Mouse (Mus musculus): ENCODE measurements around the gene Rplp1.

GRCm38 (mm10) chr9:61914203-61914916, at the start of gene Rplp1:
- TF ChIP-seq POLR2A (IDR thresholded peaks at IDR 0.05; ENCODE audit: low read depth, low read length) (peak; percentile 92), CTCF (IDR thresholded peaks at IDR 0.05; ENCODE audit: borderline replicate concordance, insufficient read depth, low read length) (no peak)
